Mouse (Mus musculus) left cerebral cortex, adult 18-20 months (tissue): ENCODE results near the gene Trpm1. TPM values are rescaled to one million over a fixed set of nuclear protein-coding genes. Genes with fewer than 3 reads are reported as not detected.
"Not testable (repeated sequence)": the region's sequence is repeated elsewhere in the genome, so short reads cannot be mapped to it uniquely, and the experiment has no call there.

Source experiments
- DNase-seq, 2 experiments: peaks; one replicate each; pipeline ENCODE4 v3.0.0; 2021 to 2022; ENCODE audit warnings: low spot score in 2 of 2, mixed read lengths in 1 of 2
- long read RNA-seq, 2 experiments: library from polyadenylated mRNA; stranded (forward); transcript quantifications; one replicate each; pipeline ENCODE4 v2.0.0; 2021
- total RNA-seq, 2 experiments: library from RNA; stranded (reverse); gene quantifications; 2 replicates each; pipeline ENCODE4 v1.2.3; 2021

Trpm1 gene
- total RNA-seq = under 1 TPM; 0.37 to 0.84 TPM
- long read RNA-seq, experiment 1 = 0 reads
- long read RNA-seq, experiment 2 = 0 reads

DNA sequence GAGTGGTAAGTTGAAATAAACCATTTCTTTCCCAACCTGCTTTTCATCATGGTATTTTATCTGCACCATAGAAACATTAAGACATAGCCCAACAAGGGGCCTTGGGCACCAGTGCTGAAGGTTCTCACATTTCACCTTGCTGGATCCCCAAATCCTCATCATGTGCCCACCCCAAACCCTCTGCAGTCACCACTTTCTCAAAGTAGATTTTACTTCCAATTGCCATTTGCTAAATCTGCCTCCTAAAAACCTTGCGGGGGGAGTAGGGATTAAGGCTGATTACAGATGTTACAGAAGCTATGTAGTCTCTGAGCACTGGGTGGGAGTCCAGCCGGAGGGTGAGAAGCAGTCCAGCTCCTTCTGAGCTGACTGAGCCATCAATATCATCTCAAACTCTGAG is at the start of gene Trpm1:
TSS of gene Trpm1 (plus strand) at position 301 of the 400 bp plus-strand sequence.
- DNase-seq = no peak

GRCm38 (mm10) chr7:64122131-64122715 is 31.4 kb upstream of the Trpm1 start:
- peak in 1 of 2 experiments; percentile 40 for DNase-seq

GRCm38 (mm10) chr7:64123721-64124120 is 29.9 kb upstream of the Trpm1 start:
- DNase-seq = no peak

GRCm38 (mm10) chr7:64125994-64126393 is 27.6 kb upstream of the Trpm1 start:
- DNase-seq = not testable (repeated sequence)

GRCm38 (mm10) chr7:64139866-64140265 is 13.8 kb upstream of the Trpm1 start:
- no peak for DNase-seq

- DNase-seq = no peak
These were observed 12.2 kb upstream of the Trpm1 start for GRCm38 (mm10) chr7:64141301-64142032.

GRCm38 (mm10) chr7:64149337-64149736 is 4.3 kb upstream of the Trpm1 start:
- no peak for DNase-seq

DNA sequence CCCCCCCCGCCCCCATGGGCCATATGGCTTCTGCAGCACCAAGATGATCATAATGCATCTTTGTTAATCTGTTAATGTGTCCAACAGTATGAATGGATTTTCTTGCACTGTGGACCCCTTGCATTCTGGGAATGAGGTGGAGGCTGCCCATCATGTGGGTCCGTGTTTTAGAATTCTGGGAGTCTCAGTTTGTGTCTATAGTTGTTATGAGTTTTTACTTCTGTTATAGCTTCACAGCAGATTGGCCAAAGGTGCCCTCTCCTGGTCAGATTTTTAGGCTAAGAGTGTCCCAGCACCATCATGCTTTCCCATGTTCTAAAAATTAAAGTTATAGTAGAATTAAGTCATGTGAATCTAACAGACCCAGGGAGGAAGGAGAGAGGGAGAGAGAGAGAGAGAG is 3.9 kb upstream of the Trpm1 start:
- DNase-seq = no peak

- DNase-seq = no peak
These were observed 3.1 kb upstream of the Trpm1 start for GRCm38 (mm10) chr7:64150436-64151080.

DNA sequence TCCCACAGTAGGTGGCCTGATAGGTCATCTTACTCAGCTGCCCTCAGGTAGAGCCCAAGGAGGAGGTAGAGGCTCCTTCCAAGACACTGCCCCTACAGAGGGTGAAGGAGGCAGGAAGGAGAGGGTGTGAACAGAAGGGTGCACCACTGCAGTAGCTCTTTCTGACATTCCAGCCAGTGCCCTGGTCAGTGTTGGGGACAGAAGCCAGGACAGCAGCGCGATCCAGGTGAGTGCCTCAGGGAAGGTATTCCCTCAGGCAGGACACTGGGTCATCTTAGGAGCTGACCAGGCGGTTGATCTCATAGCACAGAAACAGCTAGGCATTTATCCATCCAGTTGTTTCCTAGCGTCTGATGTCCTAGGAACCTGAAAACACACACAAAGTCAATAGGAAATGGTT is 1.6 kb downstream of the Trpm1 start:
- DNase-seq = no peak

- peak; percentile 85 to 91 for DNase-seq
These were observed 2.1 kb downstream of the Trpm1 start for GRCm38 (mm10) chr7:64155687-64156086.

DNA sequence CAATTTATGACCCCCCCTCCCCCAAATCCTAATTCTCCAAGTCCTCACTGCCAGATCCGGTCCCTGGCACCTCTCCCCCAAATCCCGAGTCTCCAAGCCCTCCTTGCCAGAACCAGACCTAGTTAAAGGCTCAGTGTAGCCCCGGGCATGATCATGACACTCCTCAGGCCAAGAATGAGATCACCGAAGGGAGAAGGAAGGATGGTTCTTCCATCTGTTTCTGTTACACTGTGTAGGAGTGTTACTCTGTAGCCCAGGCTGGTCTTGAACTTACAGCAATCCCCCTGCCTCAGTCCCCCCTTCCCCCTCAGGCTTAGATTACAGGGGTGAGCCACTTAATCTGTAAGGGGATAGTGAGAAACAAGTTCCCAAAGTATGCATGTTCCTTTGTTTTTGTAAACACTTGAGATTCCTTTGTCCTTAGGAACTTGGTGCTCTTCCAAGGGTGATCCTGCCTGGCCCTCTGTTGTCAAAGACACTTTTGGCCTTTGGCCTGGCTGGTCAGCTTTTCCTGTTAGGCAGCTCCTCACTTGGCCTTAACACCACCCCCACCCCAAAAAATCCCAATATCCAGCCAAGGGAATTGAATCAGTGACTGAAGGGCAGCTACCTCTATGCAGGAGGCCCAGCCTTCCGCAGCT is 2.8 kb downstream of the Trpm1 start:
- no peak for DNase-seq

- no peak for DNase-seq
These were observed 3.5 kb downstream of the Trpm1 start for GRCm38 (mm10) chr7:64156918-64157690.

DNA sequence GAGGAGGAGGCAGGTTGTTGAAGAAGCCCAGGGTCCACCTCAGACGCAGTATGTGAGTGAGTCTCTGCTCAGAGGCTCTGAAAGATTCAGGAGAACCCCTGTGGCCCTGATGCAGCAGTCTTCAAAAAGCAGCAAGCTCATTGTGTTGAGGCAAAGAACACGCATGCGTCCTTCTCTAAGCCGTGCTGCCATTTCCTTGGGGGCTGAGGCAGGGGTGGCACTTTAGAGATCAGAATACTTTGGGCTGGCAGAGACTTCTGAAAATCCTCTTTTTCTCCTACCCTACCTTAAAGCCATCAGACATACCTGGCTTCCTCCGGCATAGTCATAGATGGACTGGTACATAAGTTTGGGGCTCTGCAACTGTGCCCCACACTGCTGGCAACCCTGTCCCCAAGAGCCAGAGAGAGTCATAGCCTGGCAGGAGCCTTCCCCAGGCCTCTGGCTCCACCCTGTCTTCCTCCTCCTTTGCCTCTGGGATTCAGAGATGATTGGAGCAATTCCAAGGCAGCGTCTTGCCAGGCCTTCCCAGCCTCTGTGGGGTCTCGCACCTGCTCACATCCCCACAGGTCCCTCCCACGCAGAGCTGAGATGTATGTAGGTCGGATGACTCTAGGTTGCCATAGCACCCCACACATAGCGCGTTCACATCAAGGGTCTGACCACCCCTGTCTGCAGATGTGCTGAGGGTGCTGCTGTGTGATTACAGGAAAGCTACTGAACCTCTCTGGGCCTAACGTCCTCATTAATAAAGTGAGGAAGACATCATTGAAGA is 4.8 kb downstream of the Trpm1 start:
- DNase-seq = no peak

- DNase-seq = no peak
These were observed 5.5 kb downstream of the Trpm1 start for GRCm38 (mm10) chr7:64159056-64159542.

GRCm38 (mm10) chr7:64159612-64160591 is 6.3 kb downstream of the Trpm1 start:
- no peak for DNase-seq

DNA sequence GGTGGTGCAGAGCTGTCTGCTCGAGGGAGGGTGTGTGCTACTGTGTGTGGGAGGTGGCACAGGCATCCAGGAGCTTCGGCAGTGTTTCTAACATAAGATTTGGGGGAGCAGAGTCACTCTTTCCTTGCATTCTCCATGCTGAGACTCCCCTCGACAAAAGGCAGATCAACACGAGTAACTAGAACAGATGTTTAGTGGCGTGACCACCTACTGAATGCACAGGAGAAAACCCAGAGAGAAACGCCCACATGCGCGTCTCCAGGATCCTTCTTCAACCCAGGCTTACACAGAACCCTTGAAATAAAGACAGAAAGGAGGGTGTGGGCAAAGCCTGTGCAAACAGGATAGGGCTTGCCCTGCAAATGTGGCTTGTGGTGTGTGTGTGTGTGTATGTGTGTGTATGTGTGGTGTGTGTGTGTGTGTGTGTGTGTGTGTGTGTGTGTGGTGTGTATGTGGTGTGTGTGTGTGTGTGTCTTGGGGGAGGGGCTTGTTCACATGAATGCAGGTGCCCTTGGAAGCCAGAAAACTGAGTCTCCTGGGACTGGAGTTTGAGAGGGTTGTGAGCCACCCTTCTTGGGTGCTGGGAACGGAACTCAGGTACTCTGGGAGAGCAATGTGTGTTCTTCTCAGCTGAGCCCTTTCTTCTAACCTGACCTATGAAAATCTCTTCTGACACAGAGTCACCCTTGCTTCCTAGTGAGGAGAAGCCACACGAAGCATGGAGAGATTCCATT is 7.3 kb downstream of the Trpm1 start:
- DNase-seq = peak; percentile 66 to 72

DNA sequence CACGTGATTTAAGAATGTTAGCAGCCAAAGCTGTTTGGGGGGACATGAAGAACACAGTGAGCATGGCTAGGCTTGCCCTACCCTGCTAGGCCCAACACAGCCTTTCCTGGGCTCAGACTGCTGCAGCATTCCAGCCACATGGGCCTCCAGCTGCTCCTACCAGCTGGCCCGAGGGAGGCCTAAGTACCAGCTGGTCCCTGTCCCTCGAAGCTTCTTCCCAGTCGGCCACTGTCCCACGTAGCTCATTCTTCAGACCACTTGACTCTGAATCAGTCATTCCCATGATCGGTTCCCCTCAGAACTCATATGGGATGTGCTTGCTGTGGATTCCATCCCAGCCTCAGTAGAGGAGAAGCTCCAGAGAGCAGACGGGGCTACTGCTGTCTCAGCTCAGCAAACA is 8.4 kb downstream of the Trpm1 start:
- no peak for DNase-seq
